Mouse (Mus musculus) layer of hippocampus, adult 9-11 months (tissue): ENCODE measurements at regions not wholly inside any gene's neighbourhood (a gene's known extent, or its start where the extent isn't known, plus 50 kb on each side); places are given as distances from the start of the nearest gene placed in this dataset.

ENCODE experiments used
- DNase-seq: peaks from one replicate; pipeline ENCODE4 v3.0.0; 2022

GRCm38 (mm10) chr1:48866926-48867325 is 1974.3 kb upstream of the Slc39a10 start:
- DNase-seq = no peak

GRCm38 (mm10) chr1:48881373-48881772 is 1988.7 kb upstream of the Slc39a10 start:
- DNase-seq = no peak

- DNase-seq = peak; percentile 5
Measured at GRCm38 (mm10) chr1:48893571-48893970, 2000.9 kb upstream of the Slc39a10 start.

- DNase-seq = no peak
Measured at GRCm38 (mm10) chr1:48916419-48916818, 1984.0 kb upstream of the Tmeff2 start.

- no peak for DNase-seq
Measured at GRCm38 (mm10) chr1:48943126-48943525, 1957.3 kb upstream of the Tmeff2 start.

GRCm38 (mm10) chr1:48943826-48944225 is 1956.6 kb upstream of the Tmeff2 start:
- DNase-seq = peak; percentile 31
